Mouse (Mus musculus): ENCODE data around the gene Lgals9. TPM values are rescaled to one million over a fixed set of nuclear protein-coding genes. Genes with fewer than 3 reads are reported as not detected.

Gene Lgals9
- polyA plus RNA-seq (2014; fragmentation: Nextera tagmentation; extraction: Ambion mirVana), result 5.1 and 6.0 TPM in 2 replicates

- Histone ChIP-seq H3K4me3 (ENCODE audit: low read depth, low read length) (no peak within 1 kb of the TSS), H3K27ac (replicated peaks; ENCODE audit: low read depth, low read length) (no peak within 1 kb of the TSS), H3K36me3 (replicated peaks; ENCODE audit: control insufficient read depth, insufficient read depth, low read depth, low read length) (no peaks in the 10 kb centered on the region), H3K27me3 (ENCODE audit: control insufficient read depth, insufficient read depth, low read length) (no peaks in the 10 kb centered on the region), H3K9me3 (replicated peaks; ENCODE audit: control insufficient read depth, low read length) (no peaks in the 10 kb centered on the region), H3K4me1 (ENCODE audit: control insufficient read depth, insufficient read depth, low read length) (no peaks in the 10 kb centered on the region), H3K4me2 (ENCODE audit: low read depth, low read length) (no peak within 1 kb of the TSS; the same call in 1 of the 2 replicates), H3K9ac (replicated peaks; ENCODE audit: low read length) (no peak within 1 kb of the TSS)
- no peak for DNase-seq (ENCODE audit: low spot score)
- WGBS, result 76% methylated on average over 10 of the region's 10 CpGs
- no peak for ATAC-seq (replicated peaks; ENCODE audit: insufficient number of reproducible peaks, low FRiP score, low TSS enrichment, low read depth)
Observed at GRCm38 (mm10) chr11:78984483-78985177, at the start of gene Lgals9. Gene Lgals9, minus strand, starts transcription at chr11:78984946.

- H3K4me2 ChIP-seq (ENCODE audit: low read depth, low read length), result no peak overlapping the region
- 93% methylated on average over 11 of the region's 11 CpGs for WGBS
- no peak overlapping the region for H3K9ac ChIP-seq (replicated peaks; ENCODE audit: low read length)
- no peak overlapping the region for H3K27ac ChIP-seq (replicated peaks; ENCODE audit: low read depth, low read length)
- no peaks in the 10 kb centered on the region for H3K4me1 ChIP-seq (ENCODE audit: control insufficient read depth, insufficient read depth, low read length)
- H3K4me3 ChIP-seq (ENCODE audit: low read depth, low read length), result no peak overlapping the region
- DNase-seq (ENCODE audit: low spot score), result no peak
- H3K27me3 ChIP-seq (ENCODE audit: control insufficient read depth, insufficient read depth, low read length), result no peaks in the 10 kb centered on the region
- H3K9me3 ChIP-seq (replicated peaks; ENCODE audit: control insufficient read depth, low read length), result no peaks in the 10 kb centered on the region
- no peaks in the 10 kb centered on the region for H3K36me3 ChIP-seq (replicated peaks; ENCODE audit: control insufficient read depth, insufficient read depth, low read depth, low read length)
- ATAC-seq (replicated peaks; ENCODE audit: insufficient number of reproducible peaks, low FRiP score, low TSS enrichment, low read depth), result no peak
Observed at GRCm38 (mm10) chr11:79033636-79034035, 48.9 kb upstream of the Lgals9 start.

- Histone ChIP-seq H3K9ac (replicated peaks; ENCODE audit: low read length) (no peak overlapping the region), H3K36me3 (replicated peaks; ENCODE audit: control insufficient read depth, insufficient read depth, low read depth, low read length) (no peaks in the 10 kb centered on the region), H3K27me3 (ENCODE audit: control insufficient read depth, insufficient read depth, low read length) (no peaks in the 10 kb centered on the region), H3K4me1 (ENCODE audit: control insufficient read depth, insufficient read depth, low read length) (no peaks in the 10 kb centered on the region), H3K4me3 (ENCODE audit: low read depth, low read length) (no peak overlapping the region), H3K9me3 (replicated peaks; ENCODE audit: control insufficient read depth, low read length) (no peaks in the 10 kb centered on the region), H3K27ac (replicated peaks; ENCODE audit: low read depth, low read length) (no peak overlapping the region), H3K4me2 (ENCODE audit: low read depth, low read length) (no peak overlapping the region)
- ATAC-seq (replicated peaks; ENCODE audit: insufficient number of reproducible peaks, low FRiP score, low TSS enrichment, low read depth) (no peak), DNase-seq (ENCODE audit: low spot score) (no peak)
- 87% methylated on average over 12 of the region's 12 CpGs for WGBS
Observed at GRCm38 (mm10) chr11:79033021-79033420, 48.3 kb upstream of the Lgals9 start.

GRCm38 (mm10) chr11:79031452-79031746 lies 46.7 kb upstream of the Lgals9 start:
- DNase-seq (ENCODE audit: low spot score) (no peak), ATAC-seq (replicated peaks; ENCODE audit: insufficient number of reproducible peaks, low FRiP score, low TSS enrichment, low read depth) (no peak)
- Histone ChIP-seq H3K27me3 (ENCODE audit: control insufficient read depth, insufficient read depth, low read length) (no peaks in the 10 kb centered on the region), H3K9me3 (replicated peaks; ENCODE audit: control insufficient read depth, low read length) (no peaks in the 10 kb centered on the region), H3K4me1 (ENCODE audit: control insufficient read depth, insufficient read depth, low read length) (no peaks in the 10 kb centered on the region), H3K9ac (replicated peaks; ENCODE audit: low read length) (no peak overlapping the region), H3K27ac (replicated peaks; ENCODE audit: low read depth, low read length) (no peak overlapping the region), H3K4me2 (ENCODE audit: low read depth, low read length) (no peak overlapping the region), H3K4me3 (ENCODE audit: low read depth, low read length) (no peak overlapping the region), H3K36me3 (replicated peaks; ENCODE audit: control insufficient read depth, insufficient read depth, low read depth, low read length) (no peaks in the 10 kb centered on the region; the same call in 1 of the 2 replicates)
- WGBS, result 74% methylated on average over 5 of the region's 5 CpGs

- WGBS, result 54% methylated on average over 19 of the region's 19 CpGs
- no peaks in the 10 kb centered on the region; the same call in 1 of the 2 replicates for H3K36me3 ChIP-seq (replicated peaks; ENCODE audit: control insufficient read depth, insufficient read depth, low read depth, low read length)
Observed at GRCm38 (mm10) chr11:79030570-79031451, 46.1 kb upstream of the Lgals9 start.

GRCm38 (mm10) chr11:79023751-79024150 lies 39.0 kb upstream of the Lgals9 start:
- no peaks in the 10 kb centered on the region for H3K9me3 ChIP-seq (replicated peaks; ENCODE audit: control insufficient read depth, low read length)
- no peaks in the 10 kb centered on the region; the same call in 1 of the 2 replicates for H3K36me3 ChIP-seq (replicated peaks; ENCODE audit: control insufficient read depth, insufficient read depth, low read depth, low read length)
- 75% methylated on average over 6 of the region's 6 CpGs for WGBS
- H3K4me1 ChIP-seq (ENCODE audit: control insufficient read depth, insufficient read depth, low read length), result no peaks in the 10 kb centered on the region; the same call in 1 of the 2 replicates
- no peak overlapping the region for H3K4me3 ChIP-seq (ENCODE audit: low read depth, low read length)
- H3K27me3 ChIP-seq (ENCODE audit: control insufficient read depth, insufficient read depth, low read length), result no peaks in the 10 kb centered on the region
- no peak overlapping the region for H3K27ac ChIP-seq (replicated peaks; ENCODE audit: low read depth, low read length)
- H3K4me2 ChIP-seq (ENCODE audit: low read depth, low read length), result no peak overlapping the region
- no peak for ATAC-seq (replicated peaks; ENCODE audit: insufficient number of reproducible peaks, low FRiP score, low TSS enrichment, low read depth)
- no peak overlapping the region for H3K9ac ChIP-seq (replicated peaks; ENCODE audit: low read length)
- DNase-seq (ENCODE audit: low spot score), result no peak

More at GRCm38 (mm10) chr11:79030570-79031451, 46.1 kb upstream of the Lgals9 start:
- Histone ChIP-seq H3K4me2 (ENCODE audit: low read depth, low read length) (no peak overlapping the region), H3K9me3 (replicated peaks; ENCODE audit: control insufficient read depth, low read length) (no peaks in the 10 kb centered on the region), H3K27ac (replicated peaks; ENCODE audit: low read depth, low read length) (no peak overlapping the region), H3K4me1 (ENCODE audit: control insufficient read depth, insufficient read depth, low read length) (no peaks in the 10 kb centered on the region), H3K27me3 (ENCODE audit: control insufficient read depth, insufficient read depth, low read length) (no peaks in the 10 kb centered on the region), H3K9ac (replicated peaks; ENCODE audit: low read length) (no peak overlapping the region), H3K4me3 (ENCODE audit: low read depth, low read length) (no peak overlapping the region)
- DNase-seq (ENCODE audit: low spot score), result peak; percentile 81
- ATAC-seq (replicated peaks; ENCODE audit: insufficient number of reproducible peaks, low FRiP score, low TSS enrichment, low read depth), result 0 out of 2 replicates have a peak, but pooled peaks have one; percentile 27

- no peak overlapping the region for H3K27ac ChIP-seq (replicated peaks; ENCODE audit: low read depth, low read length)
Observed at GRCm38 (mm10) chr11:79023342-79023741, 38.6 kb upstream of the Lgals9 start.

DNA sequence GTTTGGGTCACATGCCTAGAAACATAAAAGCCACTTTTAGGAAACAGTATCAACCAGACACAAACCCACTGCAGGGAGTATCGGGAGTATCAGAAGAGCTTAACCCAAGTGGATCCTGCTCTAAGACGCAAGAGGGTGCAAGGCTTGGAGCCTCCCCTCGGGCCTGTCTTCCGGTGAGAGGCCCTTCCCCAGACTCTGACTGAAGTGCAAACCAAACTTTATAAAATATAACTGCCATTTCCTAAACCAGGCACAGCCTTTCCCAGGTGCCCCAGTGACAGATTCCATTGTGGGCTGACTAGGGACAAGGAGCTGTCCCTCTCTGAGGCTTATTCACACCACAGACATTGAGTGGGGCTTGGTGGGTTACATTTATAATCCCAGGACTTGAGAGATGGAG lies 38.1 kb upstream of the Lgals9 start:
- no peak for ATAC-seq (replicated peaks; ENCODE audit: insufficient number of reproducible peaks, low FRiP score, low TSS enrichment, low read depth)
- Histone ChIP-seq H3K4me3 (ENCODE audit: low read depth, low read length) (no peak overlapping the region), H3K4me1 (ENCODE audit: control insufficient read depth, insufficient read depth, low read length) (no peaks in the 10 kb centered on the region; the same call in 1 of the 2 replicates), H3K9me3 (replicated peaks; ENCODE audit: control insufficient read depth, low read length) (no peaks in the 10 kb centered on the region), H3K9ac (replicated peaks; ENCODE audit: low read length) (no peak overlapping the region), H3K4me2 (ENCODE audit: low read depth, low read length) (no peak overlapping the region), H3K36me3 (replicated peaks; ENCODE audit: control insufficient read depth, insufficient read depth, low read depth, low read length) (no peaks in the 10 kb centered on the region; the same call in 1 of the 2 replicates), H3K27me3 (ENCODE audit: control insufficient read depth, insufficient read depth, low read length) (no peaks in the 10 kb centered on the region), H3K27ac (replicated peaks; ENCODE audit: low read depth, low read length) (no peak overlapping the region)
- no peak for DNase-seq (ENCODE audit: low spot score)
- WGBS, result 62% methylated on average over 4 of the region's 4 CpGs

More at GRCm38 (mm10) chr11:79023342-79023741, 38.6 kb upstream of the Lgals9 start:
- H3K4me3 ChIP-seq (ENCODE audit: low read depth, low read length), result no peak overlapping the region
- H3K9me3 ChIP-seq (replicated peaks; ENCODE audit: control insufficient read depth, low read length), result no peaks in the 10 kb centered on the region
- WGBS, result 37% methylated on average over 7 of the region's 7 CpGs
- H3K4me1 ChIP-seq (ENCODE audit: control insufficient read depth, insufficient read depth, low read length), result no peaks in the 10 kb centered on the region; the same call in 1 of the 2 replicates
- H3K4me2 ChIP-seq (ENCODE audit: low read depth, low read length), result 0 out of 2 replicates have a peak overlapping the region, but pooled peaks have one; percentile 4
- no peaks in the 10 kb centered on the region for H3K27me3 ChIP-seq (ENCODE audit: control insufficient read depth, insufficient read depth, low read length)
- H3K36me3 ChIP-seq (replicated peaks; ENCODE audit: control insufficient read depth, insufficient read depth, low read depth, low read length), result no peaks in the 10 kb centered on the region; the same call in 1 of the 2 replicates
- ATAC-seq (replicated peaks; ENCODE audit: insufficient number of reproducible peaks, low FRiP score, low TSS enrichment, low read depth) (no peak), DNase-seq (ENCODE audit: low spot score) (peak; percentile 67)
- no peak overlapping the region for H3K9ac ChIP-seq (replicated peaks; ENCODE audit: low read length)
